Mouse (Mus musculus) spleen, embryonic (tissue): ENCODE results near the gene Med19.
"Not testable (repeated sequence)": the region's sequence is repeated elsewhere in the genome, so short reads cannot be mapped to it uniquely, and the experiment has no call there.

Experiments used
- CTCF ChIA-PET: fragments of 350-600 bp; sonication (Branson Sonifier 250); formaldehyde crosslinking; loops from one replicate; lab custom pipeline; 2022; lab: Charles Lee

Med19 gene

DNA sequence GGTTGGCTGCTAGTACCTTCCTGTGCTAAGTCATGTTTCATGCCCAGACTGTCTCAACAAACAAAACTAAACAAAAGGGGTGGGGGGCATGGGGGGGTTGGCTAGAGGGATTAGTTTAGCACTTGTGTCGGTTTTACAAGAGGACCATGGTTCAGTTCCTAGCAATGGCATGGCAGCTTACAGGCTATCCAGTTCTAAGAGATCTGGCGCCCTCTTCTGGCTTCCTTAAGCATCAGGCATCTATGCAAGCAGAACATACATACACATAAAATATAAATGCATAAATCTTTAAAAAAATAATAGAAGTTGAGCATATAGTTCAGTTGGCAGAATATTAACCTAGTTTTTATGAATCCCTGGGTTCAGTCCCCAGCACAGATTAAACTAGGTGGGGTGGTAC lies 15.3 kb upstream of the Med19 start:
- CTCF ChIA-PET: no interaction called here

DNA sequence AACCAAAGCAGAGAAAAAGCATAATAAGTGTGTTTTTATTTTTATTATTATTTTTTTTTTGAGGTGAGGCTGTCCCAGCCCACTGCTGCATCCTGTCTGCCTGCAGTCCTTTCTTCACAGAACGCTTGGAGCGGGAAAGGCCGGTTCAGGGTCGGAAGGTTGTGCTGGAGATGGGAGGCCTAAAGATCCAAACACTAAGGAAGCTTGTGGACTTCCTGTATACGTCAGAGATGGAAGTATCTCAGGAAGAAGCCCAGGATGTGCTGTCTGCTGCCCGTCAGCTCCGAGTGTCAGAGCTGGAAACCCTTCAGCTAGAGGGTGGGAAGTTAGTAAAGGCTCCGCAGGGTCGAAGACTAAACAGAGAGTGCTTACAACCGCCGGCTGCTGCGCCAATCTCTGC lies 12.1 kb upstream of the Med19 start:
- CTCF ChIA-PET: no interaction called here

DNA sequence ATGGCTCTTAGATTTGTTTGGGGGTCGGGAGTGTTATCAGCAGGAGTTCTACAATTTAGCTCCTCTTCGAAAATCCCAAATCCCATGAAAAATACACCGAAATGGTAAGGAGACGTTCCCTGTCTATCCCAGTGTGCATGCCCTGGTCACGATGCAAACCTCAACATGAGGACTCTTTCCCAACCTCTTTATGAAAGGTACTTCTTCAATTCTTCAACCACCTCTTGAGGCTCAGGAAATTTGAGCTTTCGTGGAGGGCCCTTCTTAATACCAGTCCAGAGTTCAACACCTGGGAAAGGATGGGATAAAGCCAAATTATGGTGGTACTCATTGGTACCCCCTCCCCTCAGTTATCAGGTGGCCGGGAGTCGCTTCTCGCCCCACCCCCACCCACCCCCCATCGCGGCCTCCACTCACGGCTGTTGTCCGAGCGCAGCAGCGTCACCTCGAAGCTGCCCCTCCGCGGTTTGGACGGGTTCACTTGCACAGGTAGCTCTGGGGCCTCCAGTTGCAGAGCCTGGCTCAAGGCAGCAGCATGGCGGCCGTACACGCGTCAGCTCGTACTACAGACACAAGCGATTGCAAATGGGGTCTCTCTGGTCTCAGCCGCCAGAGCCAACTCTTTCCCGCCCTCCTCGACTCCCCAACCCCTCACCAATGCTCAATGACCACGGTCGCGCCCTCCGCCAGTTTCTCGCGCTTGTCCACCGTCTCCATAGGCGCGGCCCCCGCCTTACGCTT lies 8.2 kb upstream of the Med19 start:
- CTCF ChIA-PET: interaction anchor here (0.7 kb wide), 1 partner anchor 68 kb away, joined by 4 read pairs; no protein-coding TSS in a partner anchor

DNA sequence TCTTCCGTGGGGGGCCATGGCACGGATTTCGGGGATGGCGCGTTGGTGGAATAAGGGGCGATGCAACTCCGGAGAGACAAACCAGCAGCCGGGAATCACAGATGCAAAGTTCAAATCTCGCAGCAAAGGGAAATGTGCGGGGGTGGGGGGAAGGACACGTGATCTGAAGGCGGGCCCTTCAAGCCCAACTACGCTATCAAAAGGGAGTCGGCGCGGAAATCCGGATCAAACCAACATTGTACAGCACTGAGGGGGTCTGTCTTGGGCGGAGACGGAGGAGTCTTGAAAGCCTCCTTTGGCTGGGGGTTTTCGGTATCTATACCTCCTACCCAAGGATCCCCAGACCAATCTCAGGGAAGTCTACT lies 7.7 kb upstream of the Med19 start, which contains the start of gene Selenoh:
Selenoh (minus strand) TSS at position 202 of the 365 bp plus-strand sequence.
- CTCF ChIA-PET: interaction anchor here (0.7 kb wide), 1 partner anchor 67 kb away, joined by 4 read pairs; no protein-coding TSS in a partner anchor

DNA sequence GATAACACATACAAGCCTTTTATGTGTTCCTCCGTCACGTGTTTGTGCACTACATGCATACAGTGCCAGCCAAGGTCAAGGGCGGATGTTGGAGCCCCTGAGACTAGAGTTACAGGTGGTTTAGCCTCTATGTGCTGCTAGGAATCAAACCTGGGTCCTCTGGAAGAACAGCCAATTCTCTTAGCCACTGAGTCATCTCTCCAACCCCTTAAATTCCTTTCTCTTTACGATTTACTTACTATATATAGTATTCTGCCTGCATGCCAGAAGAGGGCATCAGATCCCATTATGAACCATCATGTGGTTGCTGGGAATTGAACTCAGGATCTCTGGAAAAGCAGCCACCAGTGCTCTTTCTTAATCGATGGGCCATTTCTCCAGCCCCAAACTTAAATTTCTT lies 6.7 kb upstream of the Med19 start:
- CTCF ChIA-PET: not testable (repeated sequence)

DNA sequence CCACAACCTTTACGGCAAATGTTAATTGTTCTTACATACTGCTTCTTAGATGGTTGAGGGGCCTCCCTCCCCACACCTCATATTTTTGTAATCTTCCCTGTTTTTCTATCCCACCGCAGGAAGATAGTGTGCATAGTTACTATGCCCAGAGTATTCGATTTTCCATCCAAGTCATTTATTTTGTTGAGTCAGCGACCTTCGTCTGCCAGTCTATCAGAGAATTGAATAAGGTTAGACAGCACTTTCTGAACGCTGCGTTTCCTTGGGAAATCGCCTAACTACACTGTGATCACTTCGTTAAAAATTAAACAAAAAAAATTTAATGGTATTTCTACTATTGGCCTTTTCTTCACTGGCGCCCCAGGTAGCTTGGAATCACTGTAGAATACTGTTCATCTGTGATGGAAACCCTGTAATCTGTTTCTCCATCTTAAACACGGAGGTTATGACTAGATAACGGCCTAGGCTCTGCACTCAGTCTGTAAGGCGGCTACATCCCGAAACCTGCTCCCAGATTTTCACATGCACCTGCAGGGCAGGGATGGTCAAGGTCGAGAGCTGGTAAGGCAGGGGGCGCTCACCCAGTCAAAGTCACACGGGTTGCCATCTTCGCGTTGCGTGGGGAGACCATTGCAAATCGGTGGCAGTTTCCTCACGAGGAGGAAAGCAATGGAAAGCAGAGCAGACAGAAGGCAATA lies 783 bp upstream of the Med19 start:
- CTCF ChIA-PET: interaction anchor here (1.0 kb wide), 1 partner anchor 33 kb away, joined by 3 read pairs; no protein-coding TSS in a partner anchor

DNA sequence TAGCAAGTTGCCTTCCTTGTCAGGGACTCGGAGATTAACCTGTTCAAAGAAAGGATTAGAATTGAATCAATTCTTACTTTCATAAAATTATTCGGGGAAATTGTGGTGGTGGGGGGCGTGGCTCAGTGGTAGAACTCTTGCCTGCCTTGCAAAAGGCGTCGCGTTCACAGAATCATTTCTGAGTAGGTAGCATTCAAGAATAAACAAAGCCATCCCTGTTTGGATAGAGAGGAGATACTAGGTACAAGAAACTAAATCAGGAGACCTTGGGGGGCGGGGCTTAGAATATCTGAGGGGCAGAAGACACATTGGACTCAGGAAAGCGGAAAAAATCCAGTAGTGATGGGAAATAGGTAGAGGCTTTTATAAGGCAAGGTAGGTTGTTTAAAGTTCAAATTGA lies 814 bp downstream of the Med19 start, which contains the start of gene Tmx2:
Tmx2 (minus strand) TSS at position 125 of the 400 bp plus-strand sequence.
- CTCF ChIA-PET: no interaction called here

DNA sequence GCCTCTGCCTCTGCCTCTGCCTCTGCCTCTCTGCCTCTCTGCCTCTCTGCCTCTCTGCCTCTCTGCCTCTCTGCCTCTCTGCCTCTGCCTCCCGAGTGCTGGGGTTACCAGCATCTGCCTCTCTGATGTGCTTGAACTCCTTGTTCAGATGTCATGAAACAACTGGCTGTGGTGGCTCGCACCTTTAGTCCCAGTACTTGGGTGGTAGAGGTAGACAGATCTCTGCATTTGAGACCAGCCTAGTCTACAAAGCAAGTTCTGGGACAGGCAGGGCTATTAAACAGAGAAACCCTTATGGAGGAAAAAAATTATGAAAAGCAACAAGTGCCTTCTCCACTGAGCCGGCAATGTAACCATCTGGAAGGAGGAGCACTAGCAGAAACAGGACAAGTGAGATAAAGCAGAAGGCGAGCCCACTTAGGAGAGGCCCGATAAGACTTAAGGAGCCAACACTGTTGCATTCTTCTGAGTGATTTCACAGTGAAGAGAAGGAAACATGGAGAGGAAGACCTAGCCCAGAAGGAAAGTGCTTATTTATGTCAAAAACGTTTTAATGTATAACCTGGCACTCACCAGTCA lies 4.5 kb downstream of the Med19 start:
- CTCF ChIA-PET: no interaction called here

DNA sequence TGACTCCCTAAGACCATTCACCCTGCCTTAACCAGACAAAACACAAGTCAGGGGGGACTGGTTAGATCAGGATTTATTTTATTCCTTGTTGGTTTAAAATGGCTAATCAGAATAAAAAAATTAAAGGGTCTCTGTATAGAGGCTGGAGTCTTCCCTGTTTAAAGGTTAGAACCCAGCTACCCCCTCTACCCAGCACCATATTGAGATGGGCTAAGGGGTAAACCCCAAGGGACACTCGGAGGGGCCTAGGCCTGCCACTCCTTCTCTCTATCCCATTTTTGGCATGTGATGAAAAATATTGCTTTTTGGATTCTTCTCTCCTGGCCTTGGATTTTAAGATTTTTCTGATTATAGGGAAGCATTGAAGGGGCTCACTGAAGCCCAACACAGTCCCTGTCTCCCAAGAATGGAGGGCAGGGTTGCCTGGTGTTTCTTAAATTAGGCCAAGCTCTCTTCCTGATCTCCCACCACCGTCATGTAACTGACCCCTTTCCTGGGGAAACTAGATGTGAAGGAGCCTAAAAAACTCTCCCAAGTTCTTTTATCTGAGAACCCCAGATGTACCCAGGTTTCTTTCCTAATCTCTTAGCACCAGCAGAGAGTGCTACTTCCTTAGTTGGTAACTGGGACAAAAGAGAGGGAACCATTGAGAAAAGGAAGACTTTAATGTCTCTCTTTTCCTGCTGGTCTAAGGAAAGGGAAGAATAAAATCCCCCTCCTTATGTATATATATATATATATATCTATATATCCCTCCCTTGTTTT lies 10.1 kb downstream of the Med19 start:
- CTCF ChIA-PET: no interaction called here

DNA sequence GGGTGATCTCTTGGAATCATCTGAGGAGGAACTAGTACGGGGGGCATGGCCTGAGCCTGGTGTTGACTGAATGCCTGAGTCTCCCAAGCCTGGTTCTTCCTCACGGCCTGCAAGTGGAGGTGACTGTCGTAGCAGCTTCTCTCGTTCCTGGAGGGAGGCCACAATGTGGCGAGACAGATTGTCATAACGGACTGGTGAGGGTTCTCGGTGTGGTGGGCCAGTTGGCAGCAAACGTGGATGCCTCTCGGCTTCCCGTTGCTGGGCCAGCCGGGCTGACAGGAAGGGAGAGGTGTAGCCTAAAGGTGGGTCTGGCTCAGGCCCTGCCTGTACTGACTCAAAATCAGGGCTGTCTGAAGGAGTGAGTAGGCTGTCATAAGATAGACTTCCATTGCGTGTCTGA lies 11.8 kb downstream of the Med19 start:
- CTCF ChIA-PET: no interaction called here

DNA sequence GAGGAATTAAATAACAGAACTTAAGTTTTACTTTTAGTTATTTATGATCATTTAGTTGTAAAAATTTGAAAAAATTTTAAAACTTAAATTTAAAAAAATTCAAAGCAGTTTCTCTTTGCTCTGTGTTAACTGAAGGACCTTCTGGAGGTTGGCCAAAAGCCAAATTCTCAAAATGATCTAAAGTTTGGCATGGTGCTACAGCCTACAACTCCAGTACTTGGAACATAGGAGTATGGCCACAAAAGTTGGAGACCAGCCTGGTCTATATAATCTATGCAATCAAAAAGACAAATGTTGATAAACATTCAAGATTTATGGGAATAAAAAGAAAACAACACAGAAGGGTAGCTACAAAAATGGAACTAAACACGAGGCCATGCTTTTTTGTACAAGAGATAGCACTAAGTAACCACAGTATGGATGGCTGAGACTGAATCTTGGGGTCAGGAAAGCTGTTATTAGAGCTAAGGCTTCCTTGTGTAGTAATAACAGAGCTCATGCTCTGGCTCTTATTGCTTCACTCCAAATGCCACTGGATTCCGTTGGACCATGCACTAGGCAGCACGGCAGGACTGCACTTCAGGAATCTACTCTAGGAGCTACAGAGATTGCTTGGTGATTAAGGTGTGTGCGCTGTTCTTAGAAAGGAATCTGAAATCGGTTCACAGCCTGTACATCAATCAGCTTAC lies 16.9 kb downstream of the Med19 start:
- CTCF ChIA-PET: interaction anchor here (0.5 kb wide), 1 partner anchor 194 kb away, joined by 9 read pairs; no protein-coding TSS in a partner anchor

DNA sequence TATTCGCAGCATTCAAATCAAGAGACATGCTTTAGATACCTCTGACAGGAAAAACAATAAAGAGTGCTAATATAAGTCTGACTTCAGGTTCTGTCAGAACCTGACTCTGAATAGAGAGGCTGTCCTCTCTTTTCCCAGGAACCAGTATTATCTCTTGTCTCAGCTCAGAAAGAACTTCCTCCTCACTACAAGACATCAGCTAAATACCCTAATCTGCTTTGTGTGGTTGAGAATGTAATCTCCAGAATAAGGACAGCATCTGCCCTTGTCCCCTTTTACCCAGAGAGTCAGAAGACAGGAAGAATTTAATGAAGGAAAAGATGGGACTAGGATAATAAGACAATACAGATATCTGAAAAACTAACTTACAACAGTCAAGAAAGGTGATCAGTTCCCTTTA lies 25.3 kb downstream of the Med19 start:
- CTCF ChIA-PET: no interaction called here

DNA sequence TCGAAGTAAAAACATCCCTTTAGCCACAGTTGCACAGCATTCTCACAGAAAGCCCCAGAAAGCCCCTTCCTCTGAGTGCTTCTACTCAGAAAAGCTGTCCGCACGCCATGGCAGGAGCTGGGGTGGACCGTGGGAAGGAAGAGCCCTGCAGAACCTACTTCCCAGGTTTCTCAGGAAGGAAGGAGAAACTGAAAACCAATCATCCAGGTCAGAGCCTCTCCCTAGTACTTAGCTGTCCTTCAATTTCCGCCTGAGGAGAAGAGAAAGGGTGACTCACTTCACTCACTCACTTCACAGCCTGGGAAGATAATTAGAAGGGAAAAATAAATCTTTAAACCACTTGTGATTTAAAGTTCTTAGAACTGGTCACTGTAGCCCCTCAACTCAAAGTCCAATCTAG lies 26.1 kb downstream of the Med19 start:
- CTCF ChIA-PET: no interaction called here

DNA sequence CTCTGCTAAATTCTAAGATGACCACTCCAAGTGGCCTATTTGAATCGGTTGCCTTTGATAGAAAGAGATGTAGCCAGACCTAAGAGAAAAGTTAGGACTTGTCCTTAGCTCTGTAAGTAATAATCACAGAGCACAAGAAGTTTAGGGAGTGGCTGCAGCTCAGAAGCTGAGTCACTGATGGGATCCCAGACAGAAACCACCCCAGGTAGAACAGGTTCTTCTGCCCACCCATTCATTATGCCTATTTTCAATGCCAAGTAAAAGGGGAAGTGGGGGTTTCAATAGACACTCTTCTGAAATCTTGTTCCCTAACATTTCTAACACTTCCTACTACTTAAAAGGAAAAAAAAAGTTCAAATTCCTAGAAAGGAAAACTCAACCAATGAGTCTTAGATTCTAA lies 27.1 kb downstream of the Med19 start:
- CTCF ChIA-PET: no interaction called here

DNA sequence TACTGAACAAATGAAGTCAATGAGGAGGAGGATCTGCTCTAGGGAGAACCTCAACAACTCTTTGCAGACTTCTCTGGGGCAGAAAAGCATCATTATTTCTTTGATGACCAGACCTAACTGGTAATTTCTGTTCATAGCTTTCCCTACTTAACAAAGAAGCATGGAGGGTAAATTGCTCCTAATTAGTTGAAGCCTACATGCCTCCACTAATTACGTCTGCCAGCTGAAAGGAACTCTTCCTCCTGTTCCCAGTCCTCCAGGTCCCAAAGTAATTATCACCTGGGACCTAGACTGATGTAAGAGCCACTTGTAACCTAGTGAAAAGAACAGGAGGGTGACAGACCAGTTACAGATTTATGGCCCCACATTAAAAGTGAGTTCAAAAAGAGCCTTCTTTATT lies 29.3 kb downstream of the Med19 start:
- CTCF ChIA-PET: no interaction called here

DNA sequence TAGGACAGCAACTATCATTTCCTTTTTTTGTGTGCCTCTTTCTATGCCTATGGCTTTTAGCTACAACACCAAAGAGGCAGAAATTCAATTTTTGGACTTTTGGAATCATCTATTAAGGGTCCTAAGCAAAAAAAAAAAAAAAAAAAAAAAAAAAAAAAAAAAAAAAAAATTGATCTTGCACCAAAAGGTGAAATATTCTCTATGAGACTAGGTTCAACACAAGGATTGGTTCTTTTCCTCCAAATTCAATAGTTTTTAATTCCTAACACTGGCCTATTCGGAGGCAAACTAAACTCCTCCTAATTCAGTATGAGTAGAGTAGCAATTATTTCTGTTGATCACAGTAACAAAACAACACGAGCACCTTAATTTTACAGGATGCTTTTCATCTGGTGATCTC lies 33.7 kb downstream of the Med19 start:
- CTCF ChIA-PET: no interaction called here

DNA sequence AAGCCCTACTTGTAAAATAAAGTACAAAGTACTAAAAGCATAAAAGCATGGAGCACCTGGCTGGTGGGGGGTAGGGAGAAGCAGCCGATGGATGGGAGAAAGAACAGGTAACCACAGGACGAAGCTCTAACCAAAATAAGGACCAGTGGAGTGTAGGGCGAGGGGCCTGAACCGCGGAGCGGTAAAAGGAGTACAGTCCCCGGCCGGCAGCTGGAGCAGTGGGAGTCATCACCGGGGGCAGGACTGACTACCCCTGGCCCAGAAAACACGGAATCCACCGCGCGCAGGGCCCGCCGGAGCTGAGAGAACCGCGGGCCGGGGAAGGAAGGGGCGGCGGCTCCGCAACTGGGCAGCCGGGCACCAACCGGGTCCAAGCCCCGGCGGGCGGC lies 36.2 kb downstream of the Med19 start:
- CTCF ChIA-PET: no interaction called here

DNA sequence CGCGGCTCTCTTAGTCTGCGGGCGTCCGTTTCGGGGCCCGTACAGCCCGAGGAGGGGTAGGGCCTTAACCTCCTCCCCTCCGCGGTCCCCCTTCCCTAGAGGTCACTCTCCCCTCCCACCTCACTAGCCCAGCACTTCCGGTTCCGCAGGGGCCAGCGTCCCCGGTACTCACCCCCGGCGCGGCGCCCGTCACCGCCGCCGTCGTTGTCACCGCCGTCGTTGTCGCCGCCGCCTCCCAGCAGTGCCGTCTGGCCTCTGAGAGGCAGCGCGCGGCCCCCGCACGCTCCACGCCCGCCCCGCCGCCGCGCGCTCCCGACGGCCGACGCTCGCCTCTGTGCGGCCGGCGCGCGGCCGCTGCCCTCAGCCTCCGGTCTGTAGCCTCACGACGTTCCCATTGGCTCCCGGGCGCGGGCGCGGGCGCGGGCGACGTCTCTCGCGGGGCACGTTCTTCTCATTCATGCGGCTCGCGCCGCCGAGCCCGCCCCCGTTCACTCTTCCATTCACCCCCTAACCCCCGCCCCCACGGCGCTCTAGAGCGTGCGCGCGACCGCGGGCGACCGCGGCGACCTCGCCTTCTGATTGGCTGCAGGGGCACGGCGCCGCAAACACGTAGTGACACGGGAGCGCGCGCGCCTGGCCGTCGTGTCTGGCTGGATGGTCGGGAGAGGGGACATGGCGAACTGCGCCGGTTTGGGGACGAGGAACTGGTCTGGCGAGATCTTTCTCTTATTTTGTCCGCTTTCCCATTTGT lies 36.8 kb downstream of the Med19 start, which contains the start of gene Zdhhc5:
Zdhhc5 (minus strand) TSS at position 370 of the 751 bp plus-strand sequence.
- CTCF ChIA-PET: no interaction called here

DNA sequence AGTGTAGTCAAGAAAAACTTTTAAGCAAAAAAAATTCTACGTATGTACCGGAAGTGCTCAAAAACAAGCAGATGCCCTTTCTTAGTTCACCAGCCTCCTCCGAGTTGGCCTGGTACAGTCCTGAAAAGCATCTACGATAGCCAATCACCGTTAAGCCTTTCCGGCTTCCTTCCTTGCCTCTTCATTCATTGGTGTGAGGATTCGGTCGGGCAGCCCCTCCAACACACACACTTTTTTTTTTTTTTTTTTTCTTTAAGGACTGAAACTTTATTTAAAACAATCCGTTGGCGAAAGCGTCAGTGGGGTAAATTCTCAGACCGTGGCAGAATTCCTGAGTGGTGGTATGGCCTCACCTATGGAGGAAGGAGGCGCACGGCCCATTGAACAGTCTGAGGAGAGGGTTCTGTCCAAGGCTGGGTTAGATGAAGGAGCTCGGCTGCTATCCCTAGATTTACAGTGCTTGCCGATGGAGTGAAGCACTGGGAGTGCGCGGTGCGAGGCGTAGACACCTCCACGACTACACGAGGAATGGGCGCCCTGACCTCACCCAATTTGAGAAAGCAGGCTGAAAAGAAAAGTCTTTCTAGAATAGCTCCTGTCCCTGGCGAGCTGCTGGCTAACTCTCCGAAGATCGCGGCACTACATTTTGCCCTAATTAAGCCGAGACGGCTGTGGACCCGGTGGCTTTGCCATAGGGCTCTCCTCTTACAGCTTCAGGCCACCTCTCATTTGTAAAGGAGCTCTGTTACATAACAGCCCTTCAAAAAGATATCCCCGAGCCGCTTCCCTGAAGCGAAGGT lies 37.6 kb downstream of the Med19 start:
- CTCF ChIA-PET: interaction anchor here (0.5 kb wide), 1 partner anchor 295 kb away, joined by 3 read pairs; no protein-coding TSS in a partner anchor
